Mouse (Mus musculus): ENCODE measurements around the gene Gipr. TPM values are rescaled to one million over a fixed set of nuclear protein-coding genes. Genes with fewer than 3 reads are reported as not detected.
"Not testable (repeated sequence)": the region's sequence is repeated elsewhere in the genome, so short reads cannot be mapped to it uniquely, and the experiment has no call there.

The Gipr gene
- total RNA-seq, 2 experiments from 2014 or later = not detected

GRCm38 (mm10) chr7:19178443-19179092, 12.6 kb upstream of the Gipr start:
- peak; percentile 53 for ATAC-seq (ENCODE audit: poor library complexity, severe bottlenecking)

GRCm38 (mm10) chr7:19178035-19178434, 12.1 kb upstream of the Gipr start:
- no peak for ATAC-seq (ENCODE audit: poor library complexity, severe bottlenecking)

- no peak for ATAC-seq (ENCODE audit: poor library complexity, severe bottlenecking)
These were observed 11.3 kb upstream of the Gipr start for GRCm38 (mm10) chr7:19177216-19177615.

- no peak for ATAC-seq (ENCODE audit: poor library complexity, severe bottlenecking)
These were observed 10.6 kb upstream of the Gipr start for GRCm38 (mm10) chr7:19176516-19176947.

- peak; percentile 14; the same call in 1 of the 2 replicates for ATAC-seq (ENCODE audit: poor library complexity, severe bottlenecking)
These were observed 10.0 kb upstream of the Gipr start, which contains the start of gene Eml2 for GRCm38 (mm10) chr7:19175708-19176515. TSS of gene Eml2 (plus strand) at chr7:19176421.

GRCm38 (mm10) chr7:19172874-19173273, 6.9 kb upstream of the Gipr start:
- ATAC-seq (ENCODE audit: poor library complexity, severe bottlenecking) = peak; percentile 59

- ATAC-seq (ENCODE audit: poor library complexity, severe bottlenecking) = no peak
These were observed 5.9 kb upstream of the Gipr start for GRCm38 (mm10) chr7:19171831-19172230.

- ATAC-seq (ENCODE audit: poor library complexity, severe bottlenecking) = no peak
These were observed 4.2 kb upstream of the Gipr start for GRCm38 (mm10) chr7:19170142-19170541.

- 0 out of 2 replicates have a peak, but pooled peaks have one; percentile 20 for ATAC-seq (ENCODE audit: poor library complexity, severe bottlenecking)
These were observed 3.6 kb upstream of the Gipr start for GRCm38 (mm10) chr7:19169506-19169905.

GRCm38 (mm10) chr7:19166990-19167389, 1.1 kb upstream of the Gipr start:
- ATAC-seq (ENCODE audit: poor library complexity, severe bottlenecking) = no peak

- ATAC-seq (ENCODE audit: poor library complexity, severe bottlenecking) = peak; percentile 26; the same call in 1 of the 2 replicates
These were observed 949 bp downstream of the Gipr start for GRCm38 (mm10) chr7:19164978-19165377.

- ATAC-seq (ENCODE audit: poor library complexity, severe bottlenecking) = no peak
These were observed 1.7 kb downstream of the Gipr start for GRCm38 (mm10) chr7:19164189-19164588.

- no peak for ATAC-seq (ENCODE audit: poor library complexity, severe bottlenecking)
These were observed 2.2 kb downstream of the Gipr start for GRCm38 (mm10) chr7:19163752-19164151.

GRCm38 (mm10) chr7:19162928-19163327, 3.0 kb downstream of the Gipr start:
- no peak for ATAC-seq (ENCODE audit: poor library complexity, severe bottlenecking)

- ATAC-seq (ENCODE audit: poor library complexity, severe bottlenecking) = no peak
These were observed 5.8 kb downstream of the Gipr start for GRCm38 (mm10) chr7:19160115-19160514.

- no peak for ATAC-seq (ENCODE audit: poor library complexity, severe bottlenecking)
These were observed 6.5 kb downstream of the Gipr start for GRCm38 (mm10) chr7:19159411-19159810.

- no peak for ATAC-seq (ENCODE audit: poor library complexity, severe bottlenecking)
These were observed 7.3 kb downstream of the Gipr start for GRCm38 (mm10) chr7:19158601-19159000.

GRCm38 (mm10) chr7:19157160-19157800, 8.6 kb downstream of the Gipr start:
- ATAC-seq (ENCODE audit: poor library complexity, severe bottlenecking) = peak; percentile 99

- no peak for ATAC-seq (ENCODE audit: poor library complexity, severe bottlenecking)
These were observed 10.0 kb downstream of the Gipr start for GRCm38 (mm10) chr7:19155825-19156475.

GRCm38 (mm10) chr7:19154796-19155195, 11.1 kb downstream of the Gipr start:
- ATAC-seq (ENCODE audit: poor library complexity, severe bottlenecking) = no peak

GRCm38 (mm10) chr7:19151121-19151520, 14.8 kb downstream of the Gipr start:
- not testable (repeated sequence) for ATAC-seq (ENCODE audit: poor library complexity, severe bottlenecking)
